Mouse (Mus musculus) erythroblast, embryonic 14.5 days (primary cell): ENCODE data around the gene Ubald1. TPM values are rescaled to one million over a fixed set of nuclear protein-coding genes. Genes with fewer than 3 reads are reported as not detected.

Experiments
- H3K27me3 ChIP-seq: 2 replicates; pipeline ENCODE4 v1.6.1; 2012; ENCODE audit warnings: inconsistent platforms; ENCODE audit not compliant: control insufficient read depth
- H3K36me3 ChIP-seq: 2 replicates; pipeline ENCODE4 v1.6.1; 2012; ENCODE audit warnings: mild to moderate bottlenecking, inconsistent platforms; ENCODE audit not compliant: control insufficient read depth
- H3K4me1 ChIP-seq: 2 replicates; pipeline ENCODE4 v1.6.1; 2012; ENCODE audit warnings: inconsistent platforms; ENCODE audit not compliant: control insufficient read depth
- H3K4me3 ChIP-seq: replicated peaks from 2 replicates; pipeline ENCODE3; 2012; ENCODE audit warnings: moderate library complexity, mild to moderate bottlenecking, inconsistent platforms
- H3K9me3 ChIP-seq: 2 replicates; pipeline ENCODE4 v1.6.1; 2012; ENCODE audit warnings: low read length, inconsistent platforms, mixed read lengths; ENCODE audit not compliant: control insufficient read depth
- GATA1 ChIP-seq: IDR thresholded peaks from 2 replicates; pipeline ENCODE4 v1.6.1; 2012; ENCODE audit warnings: low read length, inconsistent platforms, mixed read lengths
- TAL1 ChIP-seq: IDR thresholded peaks from 3 replicates; pipeline ENCODE4 v1.6.1; 2012; ENCODE audit warnings: low read length, inconsistent platforms, mixed read lengths
- polyA plus RNA-seq: library from polyadenylated mRNA; stranded (reverse); fragments of >175 nt; gene quantifications from 2 replicates; pipeline ENCODE4 v1.2.3, GENCODE M21; 2012

Ubald1 gene
- polyA plus RNA-seq, 1 experiment = 16.2 TPM

- Histone ChIP-seq H3K27me3 (no peaks in the 10 kb centered on the region), H3K4me3 (no peak overlapping the region), H3K4me1 (peaks cover 36% of the 10 kb centered on the region), H3K9me3 (no peaks in the 10 kb centered on the region), H3K36me3 (peaks cover 8% of the 10 kb centered on the region)
- TF ChIP-seq GATA1 = no peak
- no peak for TF ChIP-seq TAL1
These were observed 10.1 kb upstream of the Ubald1 start for GRCm38 (mm10) chr16:4890201-4890709.

DNA sequence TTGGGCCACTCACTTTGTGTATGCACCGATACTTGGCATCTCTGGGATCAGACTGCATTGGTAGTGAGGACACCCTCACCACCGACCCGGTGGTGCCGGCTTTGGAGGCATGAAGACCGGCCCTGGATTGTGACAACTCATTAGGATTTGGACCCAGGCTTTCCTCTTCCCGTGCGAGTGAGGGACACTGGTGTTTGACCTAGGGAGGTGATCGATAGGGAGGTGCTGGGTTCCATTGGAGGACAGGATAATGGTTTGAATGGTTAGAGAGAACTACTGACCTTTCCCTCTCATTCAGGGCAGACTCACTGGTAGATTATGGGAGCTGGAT lies 6.5 kb upstream of the Ubald1 start:
- Histone ChIP-seq H3K9me3 (no peaks in the 10 kb centered on the region), H3K36me3 (peaks cover 3% of the 10 kb centered on the region), H3K27me3 (no peaks in the 10 kb centered on the region), H3K4me1 (peaks cover 42% of the 10 kb centered on the region), H3K4me3 (peak overlapping the region; percentile 83)
- no peak for TF ChIP-seq TAL1
- no peak for TF ChIP-seq GATA1

DNA sequence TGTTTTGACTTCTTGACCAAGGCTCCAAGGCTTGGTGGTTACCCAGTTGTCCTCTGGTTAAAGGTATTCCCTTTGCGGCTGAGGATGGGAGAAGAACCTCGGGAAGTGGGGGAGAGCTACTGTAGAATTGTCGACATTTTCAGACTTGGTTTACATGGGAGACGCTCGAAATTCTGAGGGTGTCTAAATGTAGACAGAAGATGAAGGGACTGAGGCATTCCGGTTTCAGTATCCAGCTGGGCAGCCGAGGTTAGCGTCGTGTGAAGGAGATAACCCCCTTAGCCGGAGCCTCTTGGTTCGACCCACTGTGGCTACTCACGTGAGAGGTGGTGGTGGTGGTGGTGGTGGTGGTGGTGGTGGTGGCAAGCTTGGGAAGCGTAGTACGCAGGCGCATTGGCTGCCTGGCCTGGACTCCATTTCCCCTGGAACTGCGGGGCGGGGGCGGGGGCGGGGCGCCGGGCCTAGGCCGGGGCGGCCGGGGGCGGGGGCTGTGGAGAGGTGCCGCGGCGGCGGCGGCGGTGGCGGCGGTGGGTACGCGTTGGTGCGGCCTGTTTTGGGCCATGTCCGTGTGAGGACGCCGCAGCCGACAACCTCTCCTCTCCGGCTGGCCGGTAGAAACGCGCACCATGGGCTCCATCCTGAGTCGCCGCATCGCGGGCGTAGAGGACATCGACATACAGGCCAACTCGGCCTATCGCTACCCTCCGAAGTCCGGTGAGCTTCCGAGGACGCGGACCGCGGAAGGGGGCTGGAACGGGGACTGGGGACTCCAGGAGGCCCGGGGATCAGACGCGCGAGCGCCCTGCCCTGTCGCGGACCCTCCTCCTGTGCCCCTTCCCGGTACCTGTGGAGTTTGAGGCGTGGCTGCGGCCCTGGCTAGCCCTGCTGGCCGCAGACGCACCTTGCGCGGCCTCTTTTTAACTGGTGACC lies 5.9 kb upstream of the Ubald1 start, which contains the start of gene Mgrn1:
Mgrn1 (plus strand) TSS at position 490 of the 930 bp plus-strand sequence.
- no peaks in the 10 kb centered on the region for H3K27me3 ChIP-seq
- peaks cover 46% of the 10 kb centered on the region for H3K4me1 ChIP-seq
- peaks cover 2% of the 10 kb centered on the region for H3K36me3 ChIP-seq
- no peak for TF ChIP-seq GATA1
- TF ChIP-seq TAL1 = no peak
- H3K9me3 ChIP-seq = no peaks in the 10 kb centered on the region
- H3K4me3 ChIP-seq = peak within 1 kb of the TSS; percentile 83

GRCm38 (mm10) chr16:4884930-4885329 lies 4.8 kb upstream of the Ubald1 start:
- Histone ChIP-seq H3K9me3 (no peaks in the 10 kb centered on the region), H3K4me3 (peak overlapping the region; percentile 83), H3K4me1 (peaks cover 51% of the 10 kb centered on the region), H3K27me3 (no peaks in the 10 kb centered on the region), H3K36me3 (no peaks in the 10 kb centered on the region)
- no peak for TF ChIP-seq TAL1
- no peak for TF ChIP-seq GATA1

DNA sequence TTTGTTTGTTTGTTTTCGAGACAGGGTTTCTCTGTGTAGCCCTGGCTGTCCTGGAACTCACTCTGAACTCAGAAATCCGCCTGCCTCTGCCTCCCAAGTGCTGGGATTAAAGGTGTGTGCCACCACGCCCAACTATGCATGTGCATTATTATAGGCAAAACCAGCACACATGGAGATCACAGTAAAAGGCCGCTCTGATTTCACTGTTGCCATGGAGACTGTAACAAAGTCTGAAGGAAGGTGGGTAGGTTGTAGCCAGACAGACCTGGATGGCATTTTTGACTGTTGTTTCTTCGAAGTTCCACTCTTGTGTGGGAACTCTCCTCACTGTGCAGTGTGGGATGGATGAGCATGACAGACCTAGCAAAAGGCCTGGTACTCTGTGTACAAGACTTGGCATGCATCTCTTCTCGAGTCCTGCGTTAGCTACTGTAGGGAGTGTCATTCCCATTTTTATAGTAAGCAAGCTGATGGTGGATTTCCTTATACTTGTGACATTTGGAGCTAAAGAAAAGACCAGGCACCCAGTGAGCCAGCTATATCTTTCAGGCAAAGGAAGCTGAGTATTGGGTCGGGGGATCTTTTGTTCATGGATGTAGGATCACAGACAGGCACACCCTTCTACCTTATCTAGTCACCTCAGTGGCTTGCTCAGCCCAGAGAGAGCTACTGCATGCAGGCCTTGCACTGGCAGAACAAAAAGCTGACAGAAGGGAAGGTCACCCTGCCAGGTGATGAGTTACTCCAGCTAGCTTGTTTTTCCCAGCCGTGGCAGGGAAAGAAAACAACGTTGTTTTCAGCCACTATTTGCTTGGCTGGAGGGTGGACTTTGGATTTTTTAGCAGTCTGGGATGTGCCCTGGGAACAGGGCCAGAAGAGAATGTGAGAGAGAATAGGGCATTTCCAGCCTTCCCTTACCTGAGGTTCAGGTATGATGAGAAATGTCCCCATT lies 1.6 kb upstream of the Ubald1 start:
- no peaks in the 10 kb centered on the region for H3K9me3 ChIP-seq
- peaks cover 68% of the 10 kb centered on the region for H3K4me1 ChIP-seq
- peaks cover 7% of the 10 kb centered on the region for H3K36me3 ChIP-seq
- no peaks in the 10 kb centered on the region for H3K27me3 ChIP-seq
- no peak for TF ChIP-seq TAL1
- no peak for TF ChIP-seq GATA1
- peak overlapping the region; percentile 89 for H3K4me3 ChIP-seq

- Histone ChIP-seq H3K9me3 (no peaks in the 10 kb centered on the region), H3K4me1 (peaks cover 71% of the 10 kb centered on the region), H3K4me3 (peak overlapping the region; percentile 89), H3K27me3 (no peaks in the 10 kb centered on the region), H3K36me3 (peaks cover 27% of the 10 kb centered on the region)
- TF ChIP-seq TAL1 (no peak), GATA1 (no peak)
These were observed 399 bp downstream of the Ubald1 start for GRCm38 (mm10) chr16:4879708-4880124.

GRCm38 (mm10) chr16:4879101-4879707 lies 911 bp downstream of the Ubald1 start:
- Histone ChIP-seq H3K9me3 (no peaks in the 10 kb centered on the region), H3K4me3 (peak overlapping the region; percentile 89), H3K27me3 (no peaks in the 10 kb centered on the region), H3K36me3 (peaks cover 31% of the 10 kb centered on the region), H3K4me1 (peaks cover 69% of the 10 kb centered on the region)
- TF ChIP-seq TAL1 (no peak), GATA1 (no peak)

DNA sequence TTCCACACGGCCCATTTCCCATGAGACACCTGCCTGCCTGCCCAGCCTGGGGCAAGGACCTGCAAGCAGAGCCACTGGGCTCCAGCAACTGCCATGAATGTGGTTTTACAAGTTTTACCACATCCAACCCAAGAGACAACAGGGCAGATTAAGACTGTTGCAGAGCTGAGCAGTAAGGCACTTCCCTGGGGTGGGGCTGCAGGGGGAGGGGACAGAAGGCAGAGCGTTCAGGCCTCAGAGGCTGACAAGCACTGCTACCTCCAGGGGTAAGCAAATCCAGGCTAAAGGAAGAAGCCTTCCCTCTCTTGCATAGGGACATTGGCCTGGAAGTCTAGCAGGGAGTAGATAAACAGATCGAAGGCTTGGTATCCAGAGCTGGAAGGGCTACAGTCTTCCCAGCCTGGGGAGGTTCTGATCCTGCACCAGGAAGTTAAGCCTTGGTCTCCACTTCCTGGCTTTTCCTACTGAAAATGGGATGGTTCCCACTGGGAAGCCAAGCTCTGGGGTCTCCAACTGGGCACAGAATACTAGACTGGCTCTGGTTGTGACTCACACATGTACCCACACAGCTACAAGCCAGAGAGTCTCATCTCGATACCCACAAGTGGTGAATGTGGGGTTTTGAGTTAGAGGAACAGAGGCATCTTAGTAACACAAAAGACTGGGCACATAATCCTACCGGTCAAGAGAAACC lies 1.8 kb downstream of the Ubald1 start:
- H3K27me3 ChIP-seq = no peaks in the 10 kb centered on the region
- no peaks in the 10 kb centered on the region for H3K9me3 ChIP-seq
- peaks cover 68% of the 10 kb centered on the region for H3K4me1 ChIP-seq
- peak overlapping the region; percentile 89 for H3K4me3 ChIP-seq
- H3K36me3 ChIP-seq = peaks cover 37% of the 10 kb centered on the region
- TF ChIP-seq TAL1 (no peak), GATA1 (no peak)
